Mouse (Mus musculus): Measurements from ENCODE around the gene Nhsl2.

DNA sequence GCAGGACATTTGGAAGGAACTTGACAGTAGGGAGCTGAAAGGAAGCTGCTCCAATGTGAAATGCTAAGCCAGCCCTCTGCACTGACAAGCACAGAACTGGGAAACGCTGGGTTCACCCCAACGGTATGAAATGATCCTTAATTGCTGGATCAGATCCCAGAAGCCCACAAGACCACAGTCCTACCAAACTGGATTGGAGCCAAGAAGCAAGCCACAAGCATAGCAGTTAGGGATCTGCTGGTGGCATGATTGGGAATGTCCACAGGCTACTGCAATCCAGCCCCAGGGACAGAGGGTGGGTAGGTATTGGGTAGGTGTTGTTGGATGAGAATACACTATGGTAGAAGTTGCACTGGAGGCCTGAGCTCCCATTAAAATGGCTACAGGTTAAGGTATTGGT, 94.6 kb downstream of the Nhsl2 start:
- TF ChIP-seq POLR2A (IDR thresholded peaks at IDR 0.05; ENCODE audit: borderline replicate concordance, extremely low read depth, insufficient read depth, insufficient read length, poor library complexity, severe bottlenecking) (no peak), CTCF (IDR thresholded peaks at IDR 0.05; ENCODE audit: borderline replicate concordance, extremely low read depth, insufficient read depth, insufficient read length) (no peak)

Data from brain, embryonic 14.5 days (tissue).